Mouse (Mus musculus): ENCODE results near the gene Slc31a2.
"Not testable (repeated sequence)": the region's sequence is repeated elsewhere in the genome, so short reads cannot be mapped to it uniquely, and the experiment has no call there.

Slc31a2 gene

DNA sequence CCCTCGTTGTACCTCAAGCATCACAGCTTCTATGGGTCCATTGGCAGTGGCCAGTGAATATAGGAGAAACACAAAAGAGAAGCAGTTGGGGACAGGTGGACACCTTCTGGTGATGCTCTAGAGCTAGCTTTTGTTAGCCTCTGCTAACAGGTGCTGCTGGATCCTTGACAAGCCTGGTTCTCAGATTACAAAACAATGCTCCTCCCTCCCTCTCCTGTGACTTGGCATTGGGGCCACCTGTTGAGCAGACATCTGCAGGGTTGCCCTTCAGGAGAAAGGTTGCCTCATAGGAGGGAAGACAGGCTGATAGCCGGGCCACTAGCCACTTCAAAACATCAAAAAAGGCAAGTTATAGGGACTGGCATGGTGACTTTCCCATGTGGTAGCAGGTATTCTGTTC is at the start of gene Slc31a2:
Slc31a2 (plus strand) TSS at position 287 of the 400 bp plus-strand sequence.
- DNase-seq (ENCODE audit: low read depth) = no peak

DNA sequence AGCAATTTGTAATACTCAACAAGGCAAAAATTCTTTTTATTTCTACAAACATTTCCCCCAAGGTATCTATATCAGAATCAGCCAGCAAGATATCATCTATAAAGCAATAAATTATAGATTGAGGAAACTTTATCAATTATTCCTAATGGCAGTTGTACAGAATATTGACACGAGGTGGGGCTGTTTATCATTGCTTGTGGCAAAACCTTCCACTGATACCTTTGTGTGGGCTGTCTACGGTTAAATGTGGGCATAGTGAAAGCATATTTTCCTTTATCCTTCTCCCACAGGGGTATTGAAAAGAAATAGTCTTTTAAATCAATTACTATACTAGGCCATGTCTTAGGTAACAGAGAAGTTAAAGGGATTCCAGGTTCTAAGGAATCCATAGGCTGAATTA is 48.9 kb upstream of the Slc31a2 start:
- DNase-seq (ENCODE audit: low read depth) = no peak

DNA sequence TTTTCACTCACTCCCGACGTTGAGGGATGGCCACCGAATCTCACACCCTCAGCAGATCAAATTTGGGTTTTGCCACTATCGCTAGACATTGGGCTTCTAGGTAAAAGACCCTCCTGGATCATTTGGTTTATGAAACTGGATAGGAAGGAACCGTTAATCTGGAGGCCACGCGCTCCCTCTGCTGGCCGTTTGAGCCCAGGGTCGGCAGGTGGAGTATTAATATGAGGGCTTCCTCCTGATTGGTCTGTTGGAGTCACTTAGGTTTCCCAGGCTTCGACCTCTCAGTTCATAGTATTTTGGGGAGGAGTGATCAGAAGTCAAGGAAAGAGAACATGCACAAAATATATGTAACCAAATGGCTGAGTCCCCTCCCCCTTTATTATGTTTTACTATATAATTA is 34.0 kb upstream of the Slc31a2 start:
- DNase-seq (ENCODE audit: low read depth) = no peak

DNA sequence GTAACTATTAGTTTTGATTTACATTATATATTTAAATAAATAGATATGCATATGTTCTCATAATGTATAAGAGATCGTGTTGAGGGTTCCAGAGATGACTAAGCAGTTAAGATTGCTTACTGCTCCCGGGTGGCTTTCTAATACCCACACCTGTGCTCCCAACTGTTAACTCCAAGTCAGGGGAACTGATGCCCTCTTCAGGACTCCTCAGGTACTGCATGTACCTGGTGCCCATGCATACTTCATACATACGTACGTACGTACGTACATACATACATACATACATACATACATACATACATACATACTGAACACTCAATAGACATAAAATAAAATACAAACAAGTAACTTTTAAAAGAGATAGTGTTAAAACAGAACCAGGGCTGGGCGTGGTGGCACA is 32.9 kb upstream of the Slc31a2 start:
- DNase-seq (ENCODE audit: low read depth) = no peak

DNA sequence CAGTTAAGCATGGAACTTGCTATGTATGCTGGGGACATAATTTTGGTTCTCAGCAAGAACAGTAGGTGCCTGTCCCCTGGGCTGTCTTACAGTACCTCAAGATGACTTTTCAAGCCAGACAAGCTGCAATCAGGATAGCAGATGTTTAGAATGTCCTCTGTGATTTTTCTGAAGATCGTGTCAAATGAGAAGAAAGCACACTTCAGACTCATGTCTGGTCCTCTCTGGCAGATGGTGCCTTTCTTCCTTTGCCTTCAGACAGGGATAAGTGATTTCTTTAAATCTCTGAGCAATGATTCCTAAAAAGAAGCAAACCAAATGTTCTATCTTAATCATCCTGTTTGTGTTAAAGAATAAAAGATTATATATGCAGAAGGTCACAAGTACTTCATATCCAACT is 32.2 kb upstream of the Slc31a2 start:
- no peak for DNase-seq (ENCODE audit: low read depth)

DNA sequence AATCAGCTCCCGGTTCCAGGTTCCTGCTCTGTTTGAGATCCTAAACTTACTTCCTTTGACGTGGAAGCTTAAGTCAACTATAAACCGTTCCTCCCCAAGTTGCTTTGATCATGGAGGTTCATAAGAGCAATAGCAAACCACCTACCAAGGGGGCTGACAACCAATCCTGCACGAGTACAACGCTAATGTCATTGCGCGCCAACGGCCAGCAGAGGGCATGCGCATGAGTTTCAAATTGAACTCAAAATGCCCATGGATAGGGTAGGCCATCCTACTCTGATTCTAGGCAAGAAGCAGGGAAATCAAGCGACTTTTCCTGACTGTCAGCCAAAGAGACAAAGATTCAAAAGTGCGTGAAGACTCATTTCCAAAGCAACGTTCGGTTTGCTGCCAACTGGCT is 31.6 kb upstream of the Slc31a2 start, which contains the start of gene Zfp37:
Zfp37 (minus strand) TSS at position 279 of the 400 bp plus-strand sequence.
- no peak for DNase-seq (ENCODE audit: low read depth)

DNA sequence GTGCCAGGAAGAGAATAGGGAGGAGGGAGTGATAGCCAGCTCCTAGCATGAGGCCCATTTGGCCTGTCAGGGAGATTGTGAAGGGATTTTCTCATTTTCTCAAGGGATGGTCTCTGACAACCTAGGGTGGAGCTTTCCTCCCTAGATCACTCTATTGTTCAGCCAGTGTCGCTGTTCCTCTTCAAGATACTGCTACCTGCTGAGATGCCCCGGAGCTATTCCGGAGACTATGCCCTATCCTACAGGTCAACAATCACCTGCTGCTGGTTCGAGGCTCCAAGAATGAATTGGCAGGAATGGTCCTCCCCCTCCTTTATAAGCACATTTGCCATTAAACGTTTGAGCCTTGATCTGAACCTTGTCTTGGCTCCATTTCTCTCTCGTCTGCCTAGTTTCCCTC is 21.8 kb upstream of the Slc31a2 start:
- DNase-seq (ENCODE audit: low read depth) = no peak

DNA sequence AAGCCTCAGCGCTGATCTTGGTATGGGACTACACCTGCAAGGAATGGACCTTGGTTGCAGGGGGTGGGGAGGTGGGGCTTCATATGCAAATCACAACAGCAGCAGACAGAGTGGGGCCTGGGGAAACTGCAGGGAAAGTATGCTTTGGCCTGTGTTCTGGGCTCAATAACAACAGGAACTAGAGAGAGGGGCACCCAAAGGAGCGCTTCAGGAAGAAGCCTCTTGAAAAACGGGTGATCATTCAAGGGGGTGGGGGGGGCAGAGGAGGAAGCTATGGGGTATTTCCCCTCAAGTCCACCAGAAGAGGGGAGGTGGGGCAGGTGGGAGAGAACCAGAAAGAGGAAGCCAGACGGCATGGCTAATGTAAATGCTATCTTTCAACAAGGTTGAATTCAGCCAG is 14.0 kb upstream of the Slc31a2 start:
- DNase-seq (ENCODE audit: low read depth) = no peak

DNA sequence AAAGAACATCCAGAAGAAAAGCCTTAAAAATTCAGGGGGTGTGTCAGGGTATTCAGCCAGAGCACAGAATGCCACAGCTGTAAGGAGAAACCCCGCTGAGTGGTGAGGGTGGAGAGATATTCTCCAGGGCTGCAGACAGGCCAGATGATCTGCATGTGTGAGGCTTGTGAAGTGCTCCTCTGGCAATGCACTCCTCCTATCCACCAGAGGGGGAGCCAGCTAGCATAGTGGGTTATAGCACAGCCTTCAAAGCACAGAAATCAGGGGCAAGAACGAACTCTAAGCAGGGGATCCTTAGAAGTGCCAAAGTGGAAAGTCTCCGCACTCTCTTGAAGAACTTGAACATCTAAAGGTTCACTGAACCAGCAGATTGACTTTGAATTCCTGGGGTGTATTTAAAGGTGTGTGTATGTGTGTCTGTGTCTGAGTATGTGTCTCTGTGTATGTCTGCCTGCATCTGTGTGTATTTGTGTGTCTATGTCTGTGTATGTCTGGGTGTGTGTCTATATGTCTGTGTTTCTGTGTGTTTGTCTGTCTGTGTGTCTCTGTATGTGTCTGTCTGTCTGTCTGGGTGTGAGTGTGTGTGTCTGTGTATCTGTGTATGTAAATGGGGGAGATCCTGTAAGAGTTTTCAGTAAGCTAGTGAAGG is 11.3 kb upstream of the Slc31a2 start:
- no peak for DNase-seq (ENCODE audit: low read depth)

DNA sequence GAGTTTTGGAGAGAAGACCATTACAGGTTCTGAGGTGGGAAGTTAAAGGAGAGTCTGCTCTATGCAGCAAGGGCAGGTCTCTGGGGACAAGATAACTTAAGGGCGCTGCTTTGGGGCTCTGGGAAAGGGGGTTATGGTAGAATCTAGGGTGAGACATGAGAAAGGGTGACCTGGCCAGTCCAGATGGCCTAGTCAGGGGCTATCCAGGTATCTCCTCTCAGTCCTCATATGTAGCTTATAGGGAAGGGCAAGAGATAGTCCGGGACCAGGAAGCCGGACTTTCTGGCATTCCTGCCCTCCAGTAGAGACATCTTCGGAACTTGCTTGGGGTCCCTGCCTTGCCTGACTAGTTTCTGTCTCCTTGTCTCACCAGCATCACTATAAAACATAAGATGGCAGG is 10.6 kb upstream of the Slc31a2 start:
- no peak for DNase-seq (ENCODE audit: low read depth)

DNA sequence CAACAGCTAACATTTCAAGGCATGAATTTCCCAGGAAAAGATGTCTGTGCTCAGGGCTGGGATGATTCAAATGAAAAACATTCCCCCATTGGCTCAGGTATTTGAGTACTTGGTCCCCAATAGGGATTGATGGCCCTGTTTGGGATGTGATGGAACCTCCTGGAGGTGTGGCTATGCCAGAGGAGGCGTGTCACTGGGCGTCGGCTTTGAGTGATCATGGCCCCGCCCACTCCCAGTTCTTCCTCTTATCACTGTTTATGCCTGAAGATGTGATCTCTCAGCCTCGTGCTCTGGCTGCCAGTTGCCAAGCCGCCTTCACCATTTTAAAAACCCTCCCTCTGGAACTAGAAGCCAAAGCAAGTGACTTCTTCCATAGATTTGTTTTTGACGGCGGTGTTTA is 7.8 kb upstream of the Slc31a2 start:
- no peak for DNase-seq (ENCODE audit: low read depth)

DNA sequence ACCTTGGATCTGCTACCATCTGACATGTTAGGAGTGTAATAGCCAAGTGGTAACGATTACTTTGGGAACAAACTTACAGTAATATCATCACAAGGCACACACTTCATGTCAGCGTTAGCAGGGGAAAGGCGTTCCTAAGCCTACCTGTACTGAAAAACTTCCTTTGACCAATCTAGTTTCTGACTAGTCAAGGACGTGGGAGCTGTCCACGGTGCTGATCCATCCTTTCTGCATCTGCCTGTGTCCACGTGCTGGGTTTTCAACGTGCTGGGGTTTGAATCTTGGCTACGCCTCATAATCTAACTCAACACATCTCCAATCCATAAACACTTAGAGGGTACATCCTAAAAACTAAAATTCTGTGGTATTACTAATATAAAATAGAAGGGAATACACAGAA is 5.4 kb upstream of the Slc31a2 start:
- DNase-seq (ENCODE audit: low read depth) = peak; percentile 44

DNA sequence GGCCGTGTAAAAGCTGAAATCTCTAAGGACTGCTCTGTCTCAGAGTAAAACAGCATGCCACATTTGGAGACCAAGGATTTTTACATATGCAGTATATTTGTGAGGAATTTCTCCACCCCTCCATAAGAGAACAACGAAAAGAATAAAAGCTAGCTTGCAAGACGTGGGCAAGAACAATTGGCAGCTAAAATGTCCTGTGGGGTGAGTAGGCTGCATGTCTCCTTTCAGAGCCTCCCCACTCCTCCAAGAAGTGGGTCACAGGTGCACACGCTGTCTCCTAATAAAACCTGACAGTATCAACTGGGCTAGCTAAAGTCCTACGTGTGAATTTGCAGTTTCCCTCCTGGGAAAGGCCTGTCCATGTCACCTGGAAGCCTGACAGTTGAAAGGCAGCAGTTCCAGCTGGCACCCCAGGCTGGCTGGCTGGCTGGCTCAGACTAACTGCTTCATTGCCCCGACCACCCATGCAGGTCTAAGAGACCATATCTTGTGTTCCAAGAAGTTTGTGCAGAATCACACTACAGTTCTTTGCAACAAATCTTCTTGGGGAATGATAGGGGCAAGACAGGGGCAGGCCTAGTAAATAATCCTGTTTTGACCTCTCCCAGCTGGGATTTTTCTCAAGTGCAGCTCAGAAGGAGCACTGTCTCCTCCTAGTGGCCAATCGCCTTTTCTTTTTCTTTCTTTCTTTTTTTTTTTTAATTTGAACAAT is 927 bp downstream of the Slc31a2 start:
- DNase-seq (ENCODE audit: low read depth) = no peak

DNA sequence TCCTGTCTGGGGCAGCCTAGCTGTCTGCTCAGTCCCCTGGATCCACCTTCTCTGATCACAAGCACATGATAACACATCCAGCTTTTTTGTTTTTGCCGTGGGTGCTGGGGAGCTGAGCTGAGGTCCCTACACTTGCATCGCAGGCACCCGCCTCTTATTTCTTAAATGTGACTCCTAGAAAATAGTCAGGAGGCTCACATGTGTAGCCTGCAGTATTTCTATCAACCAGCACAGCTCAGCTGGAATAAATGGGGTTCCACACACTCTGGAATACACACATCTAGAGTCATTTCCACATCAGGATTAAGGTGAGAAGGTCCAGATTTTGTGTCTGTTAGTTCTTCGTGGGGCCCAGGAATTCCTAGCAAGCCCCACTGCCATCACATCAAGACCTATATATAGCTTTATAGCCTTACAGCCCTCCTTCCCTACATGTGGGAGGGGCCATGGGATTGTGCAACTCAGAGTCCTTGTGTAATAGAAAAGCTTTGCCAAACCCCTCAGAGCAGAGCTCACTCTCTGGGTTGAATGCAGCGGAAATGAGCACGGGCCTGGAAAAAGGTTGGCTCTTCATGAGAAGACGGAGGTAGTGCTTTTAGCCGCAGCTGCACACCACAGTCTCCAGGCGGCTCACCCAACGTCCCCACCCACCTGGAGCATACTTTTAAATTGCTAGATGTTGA is 2.9 kb downstream of the Slc31a2 start:
- peak; percentile 40 for DNase-seq (ENCODE audit: low read depth)

DNA sequence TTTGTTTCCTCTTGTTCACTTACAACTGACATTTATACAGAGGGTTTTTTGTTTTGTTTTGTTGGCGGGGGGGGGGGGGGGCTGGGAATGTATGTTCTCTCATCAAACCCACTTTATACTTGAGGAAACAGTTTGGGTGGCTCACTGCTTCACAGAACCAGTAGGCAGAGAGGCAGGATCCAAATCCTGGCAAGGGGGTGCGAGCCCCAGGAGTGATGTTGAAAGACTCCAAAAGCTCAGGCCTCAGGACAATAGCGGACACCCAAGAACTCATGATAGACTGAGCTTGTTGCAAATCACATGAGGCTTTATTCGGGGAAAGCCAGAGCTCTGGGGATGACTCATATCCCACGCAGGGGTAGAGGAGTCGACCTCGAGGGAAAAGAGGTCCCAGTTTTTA is 3.7 kb downstream of the Slc31a2 start:
- DNase-seq (ENCODE audit: low read depth) = not testable (repeated sequence)

DNA sequence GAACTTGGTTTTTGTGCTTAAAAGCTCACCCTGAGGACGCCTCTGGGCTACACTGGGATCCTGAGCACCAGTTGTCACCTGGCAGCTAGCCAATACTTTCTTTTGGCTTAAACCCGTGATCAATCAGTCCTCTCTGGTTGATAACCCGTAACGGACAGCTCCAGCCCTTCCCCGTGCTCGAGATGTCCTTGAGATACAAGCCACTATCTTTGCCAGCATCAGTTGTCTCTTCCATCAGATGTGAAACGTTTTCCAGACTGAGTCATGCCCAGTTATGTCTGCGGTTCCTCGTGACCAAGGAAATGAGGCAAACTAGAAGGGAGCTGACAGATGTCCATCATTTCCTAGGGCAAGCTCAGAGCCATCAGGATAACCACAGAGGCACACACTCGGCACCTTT is 4.7 kb downstream of the Slc31a2 start:
- DNase-seq (ENCODE audit: low read depth) = no peak

DNA sequence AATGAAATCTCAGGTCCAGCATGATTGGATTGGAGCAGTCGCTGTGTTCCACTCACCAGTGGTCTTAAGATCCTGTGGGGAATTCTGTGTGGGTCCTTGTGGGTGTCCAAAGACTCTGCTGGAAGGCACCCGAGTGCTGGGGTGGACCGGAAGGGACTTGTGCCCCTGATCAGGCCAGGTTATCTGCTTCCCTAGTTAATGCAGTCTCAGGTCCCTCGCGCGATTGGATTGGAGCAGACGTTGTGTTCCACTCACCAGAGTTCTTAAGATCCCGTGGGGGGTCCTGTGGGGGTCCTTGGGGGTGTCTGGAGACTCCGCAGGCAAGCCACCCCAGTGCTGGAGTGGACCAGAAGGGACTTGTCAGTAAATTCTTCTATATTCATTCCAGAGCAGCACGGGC is 10.3 kb downstream of the Slc31a2 start:
- DNase-seq (ENCODE audit: low read depth) = no peak

DNA sequence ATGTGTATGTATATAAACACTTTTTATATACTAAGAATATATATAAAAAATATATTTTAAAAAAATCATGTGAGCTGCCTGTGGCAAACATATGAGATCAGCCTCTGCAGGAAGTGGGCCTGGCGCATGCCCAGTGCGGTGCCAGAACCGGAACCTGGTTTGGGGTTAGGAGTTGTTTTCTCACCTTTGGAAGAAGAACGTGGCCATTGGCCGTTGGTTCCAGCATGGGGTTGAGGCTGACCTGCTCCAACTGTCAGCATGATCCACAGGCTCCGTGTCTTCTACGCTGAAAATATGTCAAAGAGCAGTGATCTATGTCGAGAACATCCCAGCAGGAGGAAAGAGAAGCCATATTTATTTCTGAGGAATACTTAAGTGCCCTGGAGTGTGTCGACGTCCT is 11.6 kb downstream of the Slc31a2 start:
- no peak for DNase-seq (ENCODE audit: low read depth)

DNA sequence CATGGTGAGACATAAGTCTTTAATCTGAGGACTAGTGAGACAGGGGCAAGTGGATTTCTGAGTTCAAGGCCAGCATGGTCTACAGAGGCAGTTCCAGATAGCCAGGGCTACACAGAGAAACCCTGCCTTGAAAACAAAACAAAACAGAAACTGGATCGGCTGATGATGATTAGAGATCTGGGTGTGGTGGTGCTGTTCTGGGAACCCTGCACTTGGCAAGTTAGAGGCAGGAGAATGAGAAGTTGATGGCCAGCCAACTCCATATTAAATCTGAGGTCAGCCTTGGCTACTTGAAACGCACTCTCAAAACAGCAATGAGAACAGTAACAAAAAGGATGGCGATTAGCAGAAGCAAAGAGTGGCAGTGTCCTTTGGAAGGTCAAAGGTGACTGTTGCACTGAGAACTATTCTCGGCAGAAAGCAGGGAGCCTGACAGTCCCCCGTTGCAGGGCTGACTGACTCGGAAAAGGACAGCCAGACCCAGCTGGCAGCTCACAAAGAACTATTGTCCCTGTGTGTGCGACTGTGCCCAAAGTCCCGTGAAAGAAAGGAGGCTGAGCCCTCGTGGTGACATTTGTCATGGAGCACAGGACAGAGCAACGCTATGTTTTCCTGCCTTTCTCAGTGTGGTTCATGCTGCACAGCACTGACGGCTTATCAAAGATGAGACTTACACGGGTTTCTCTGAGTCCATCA is 12.6 kb downstream of the Slc31a2 start:
- DNase-seq (ENCODE audit: low read depth) = no peak

DNA sequence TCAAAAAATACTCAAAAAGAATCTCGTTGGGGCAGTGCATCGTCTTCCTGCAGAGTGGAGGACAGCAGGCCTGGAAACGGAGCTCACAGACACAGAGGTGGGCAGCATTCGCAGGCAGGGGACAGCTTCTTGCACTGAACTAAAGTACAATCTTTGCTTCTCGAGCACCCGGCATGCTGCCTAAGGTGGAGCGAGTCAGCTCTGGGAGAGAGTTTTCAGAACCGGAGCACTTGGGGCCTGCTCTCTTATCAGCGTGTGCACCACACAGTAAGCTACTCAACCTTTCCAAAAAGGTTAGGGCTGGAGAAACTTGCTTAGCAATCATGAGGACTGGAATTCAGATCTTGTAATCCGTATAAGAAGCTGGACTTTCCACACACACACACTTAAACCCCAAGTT is 14.3 kb downstream of the Slc31a2 start:
- DNase-seq (ENCODE audit: low read depth) = no peak

DNA sequence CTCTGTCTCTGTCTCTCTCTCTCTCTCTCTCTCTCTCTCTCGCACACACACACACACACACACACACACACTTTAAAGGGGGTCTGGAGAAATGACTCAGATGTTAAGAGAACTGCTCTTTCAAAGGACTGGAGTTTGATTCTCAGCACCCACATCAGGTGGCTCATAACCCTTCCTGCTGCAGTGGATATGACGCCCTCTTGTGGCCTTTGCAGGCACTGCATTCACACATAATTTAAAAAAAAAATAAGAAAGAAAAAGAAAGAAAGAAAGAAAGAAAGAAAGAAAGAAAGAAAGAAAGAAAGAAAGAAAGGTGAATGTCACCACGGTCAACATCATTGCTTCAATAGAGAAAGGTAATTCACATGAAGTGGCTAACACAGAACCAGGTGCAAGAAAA is 14.9 kb downstream of the Slc31a2 start:
- DNase-seq (ENCODE audit: low read depth) = no peak

DNA sequence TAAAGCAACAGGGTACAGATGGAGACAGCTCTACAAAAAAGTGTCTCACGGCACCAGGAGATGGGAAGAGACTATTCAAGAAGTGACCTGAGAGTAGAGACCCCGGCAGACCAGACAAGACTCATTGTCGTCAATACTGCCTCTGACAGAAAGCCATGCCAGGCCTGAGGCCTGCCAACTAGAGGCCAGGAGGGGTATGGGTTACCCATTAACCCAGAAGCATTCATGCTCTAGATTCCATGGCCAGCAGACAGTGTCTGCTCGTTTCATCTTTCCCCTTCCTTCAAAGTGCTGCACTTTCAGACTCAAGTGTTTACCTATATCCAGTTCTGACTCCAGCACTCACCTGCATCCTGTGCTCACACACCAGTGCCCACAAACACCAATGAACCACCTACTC is 15.7 kb downstream of the Slc31a2 start:
- no peak for DNase-seq (ENCODE audit: low read depth)

DNA sequence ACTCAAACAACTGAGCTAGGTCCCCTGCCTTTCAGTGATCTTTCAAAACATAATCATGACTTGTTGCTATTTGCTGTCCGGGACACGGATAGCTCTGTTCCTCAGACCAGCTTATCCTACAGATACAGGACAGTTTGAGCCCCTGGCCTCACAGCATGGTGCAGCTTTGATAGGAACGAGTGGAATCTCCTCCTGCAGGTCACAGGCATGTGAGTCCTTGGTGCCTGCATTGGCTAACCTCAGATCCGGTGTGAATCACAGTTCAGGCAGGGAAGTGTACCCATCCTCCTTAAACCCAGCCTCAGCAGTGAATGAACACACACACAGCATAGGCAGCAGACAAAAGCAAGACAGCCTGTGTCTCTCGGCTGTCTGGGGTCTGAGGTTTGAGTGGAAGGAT is 19.0 kb downstream of the Slc31a2 start:
- DNase-seq (ENCODE audit: low read depth) = no peak

Data from c-Kit-positive CD71-negative TER-119-negative erythroid progenitor cells, embryonic 14.5 days (primary cell).